Mouse (Mus musculus) gastrocnemius, postnatal 25 days (tissue): ENCODE results near the gene Fbxo44. TPM values are rescaled to one million over a fixed set of nuclear protein-coding genes. Genes with fewer than 3 reads are reported as not detected.
"Not testable (repeated sequence)": the region's sequence is repeated elsewhere in the genome, so short reads cannot be mapped to it uniquely, and the experiment has no call there.

Experiments used
- DNase-seq: peaks from one replicate; pipeline ENCODE4 v3.0.0; 2022
- microRNA-seq, 2 experiments: library from miRNA; unstranded; fragments of <30 nt; microRNA quantifications; one replicate each; pipeline ENCODE4 v1.2.0; 2021; ENCODE audit warnings: borderline replicate concordance in 2 of 2
- total RNA-seq, 2 experiments: library from RNA; stranded (reverse); gene quantifications; 1 replicate in 1 of 2; 2 replicates in 1 of 2; pipeline ENCODE4 v1.2.3; 2021

The Fbxo44 gene
- total RNA-seq, 2 experiments from 2014 or later, result 6.4 to 7.1 TPM

DNA sequence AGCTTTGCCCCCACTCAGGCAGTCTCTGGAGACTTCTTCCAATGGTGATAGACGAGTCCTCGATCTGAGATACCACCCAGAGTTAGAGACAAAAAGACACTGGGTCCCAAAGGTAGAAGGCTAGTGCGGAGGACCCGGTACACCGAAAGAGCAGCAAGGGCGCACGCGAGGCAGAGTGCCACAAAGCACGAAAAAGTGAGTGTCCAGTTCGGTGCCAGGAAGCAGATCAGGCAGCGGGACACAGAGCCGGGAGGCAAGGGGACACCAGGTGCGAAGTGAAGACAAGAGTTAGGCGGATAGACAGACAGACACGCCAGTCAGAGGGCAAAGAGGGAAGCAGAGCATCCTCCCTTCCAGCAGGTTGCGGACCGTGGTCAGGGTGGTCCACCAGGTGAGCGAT, 30.1 kb downstream of the Fbxo44 start, which contains the start of gene Mad2l2:
Gene Mad2l2, plus strand, starts transcription at position 252 of the 400 bp plus-strand sequence.
- no peak for DNase-seq

DNA sequence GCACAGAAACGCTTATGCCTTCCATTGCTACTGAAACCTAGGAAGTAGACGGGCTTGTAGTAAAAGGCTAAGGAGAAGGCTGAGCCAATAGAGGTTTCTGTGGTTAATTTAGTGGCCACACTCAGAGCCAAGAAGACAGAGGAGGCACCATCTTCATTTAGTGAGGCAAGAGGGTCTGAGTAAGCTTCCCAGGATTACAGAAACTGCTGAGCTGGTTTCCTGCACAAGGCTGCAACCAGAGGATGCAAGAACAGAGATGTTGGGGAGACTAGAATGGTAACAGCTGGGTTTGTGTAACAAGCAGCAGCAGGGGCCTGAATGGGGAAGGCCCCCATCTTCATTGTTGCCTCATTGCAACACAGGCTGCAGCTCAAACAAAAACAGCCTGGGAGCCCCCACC, 31.6 kb downstream of the Fbxo44 start:
- DNase-seq, result no peak

DNA sequence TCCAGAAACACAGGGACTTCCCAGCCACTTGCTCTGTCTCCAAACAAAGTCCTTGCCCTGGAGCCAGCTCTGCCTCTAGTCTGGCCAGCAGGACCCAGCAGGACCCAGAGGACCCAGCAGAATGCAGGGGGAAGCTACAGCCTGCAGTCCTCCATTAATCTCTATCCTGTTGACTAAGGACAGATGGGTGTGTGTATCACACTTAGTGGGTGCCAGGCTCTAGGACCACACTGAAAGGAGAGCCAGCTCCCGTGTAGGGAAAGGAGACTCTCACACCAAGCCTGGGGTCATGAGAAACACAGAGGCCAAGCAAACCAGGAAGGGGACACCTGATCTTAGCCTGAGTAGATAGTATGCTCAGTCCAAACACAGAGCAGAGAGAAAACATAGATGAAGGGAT, 32.0 kb downstream of the Fbxo44 start:
- DNase-seq, result no peak

- DNase-seq, result no peak
Observed at GRCm38 (mm10) chr4:148122694-148123066, 37.6 kb downstream of the Fbxo44 start.

GRCm38 (mm10) chr4:148121982-148122693, 38.1 kb downstream of the Fbxo44 start:
- DNase-seq, result no peak

GRCm38 (mm10) chr4:148121362-148121761, 38.9 kb downstream of the Fbxo44 start:
- DNase-seq, result no peak

- DNase-seq, result no peak
Observed at GRCm38 (mm10) chr4:148120555-148120954, 39.7 kb downstream of the Fbxo44 start.

DNA sequence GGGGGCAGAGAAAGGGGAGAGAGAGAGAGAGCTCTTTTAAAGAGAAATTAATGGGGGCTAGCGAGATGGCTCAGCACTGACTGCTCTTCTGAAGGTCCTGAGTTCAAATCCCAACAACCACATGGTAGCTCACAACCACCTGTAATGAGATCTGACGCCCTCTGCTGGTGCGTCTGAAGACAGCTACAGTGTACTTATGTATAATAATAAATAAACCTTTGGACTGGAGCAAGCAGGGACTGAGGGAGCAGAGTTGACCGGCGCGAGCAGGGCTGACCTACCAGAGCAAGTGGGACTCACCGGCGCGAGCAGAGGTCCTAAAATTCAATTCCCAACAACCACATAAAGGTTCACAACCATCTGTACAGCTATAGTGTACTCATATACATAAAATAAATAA, 40.7 kb downstream of the Fbxo44 start:
- DNase-seq, result not testable (repeated sequence)

DNA sequence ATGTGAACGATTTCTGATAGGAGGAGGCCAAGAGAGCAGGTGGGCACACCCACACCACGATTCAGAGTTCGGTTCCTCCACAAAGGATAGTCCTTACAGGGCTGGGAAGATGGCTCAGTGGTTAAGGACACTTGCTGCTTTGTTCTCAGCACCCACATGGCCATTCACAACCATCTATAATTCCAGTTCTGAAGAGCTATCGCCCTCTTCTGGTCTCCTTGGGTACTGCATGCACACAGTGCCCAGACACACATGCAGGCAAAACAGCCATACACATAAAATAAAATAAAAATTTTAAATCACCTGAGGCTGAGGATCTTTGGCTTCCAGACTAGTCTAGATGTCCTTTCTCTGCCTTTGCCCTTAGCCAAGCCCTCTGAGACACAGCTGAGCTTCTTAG, 42.9 kb downstream of the Fbxo44 start:
- no peak for DNase-seq

DNA sequence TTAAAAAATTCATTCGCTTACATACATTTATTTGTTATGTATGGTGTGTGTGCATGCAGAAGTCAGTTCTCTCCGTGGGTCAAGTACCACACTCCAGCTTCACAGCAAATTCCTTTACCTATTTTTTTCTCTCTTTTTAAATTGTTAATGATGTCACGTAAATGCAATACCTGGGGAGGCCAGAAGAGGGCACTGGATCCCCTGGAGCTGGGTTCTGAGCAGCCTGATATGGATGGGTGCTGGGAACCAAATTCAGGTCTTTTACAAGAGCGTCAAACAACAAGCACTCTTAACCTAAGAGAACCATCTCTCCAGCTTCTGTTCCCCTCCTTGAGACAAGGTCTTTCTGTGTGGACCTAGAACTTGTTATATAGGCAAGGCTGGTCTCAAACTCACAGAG, 43.6 kb downstream of the Fbxo44 start:
- DNase-seq, result no peak

GRCm38 (mm10) chr4:148115467-148115866, 44.8 kb downstream of the Fbxo44 start:
- no peak for DNase-seq

DNA sequence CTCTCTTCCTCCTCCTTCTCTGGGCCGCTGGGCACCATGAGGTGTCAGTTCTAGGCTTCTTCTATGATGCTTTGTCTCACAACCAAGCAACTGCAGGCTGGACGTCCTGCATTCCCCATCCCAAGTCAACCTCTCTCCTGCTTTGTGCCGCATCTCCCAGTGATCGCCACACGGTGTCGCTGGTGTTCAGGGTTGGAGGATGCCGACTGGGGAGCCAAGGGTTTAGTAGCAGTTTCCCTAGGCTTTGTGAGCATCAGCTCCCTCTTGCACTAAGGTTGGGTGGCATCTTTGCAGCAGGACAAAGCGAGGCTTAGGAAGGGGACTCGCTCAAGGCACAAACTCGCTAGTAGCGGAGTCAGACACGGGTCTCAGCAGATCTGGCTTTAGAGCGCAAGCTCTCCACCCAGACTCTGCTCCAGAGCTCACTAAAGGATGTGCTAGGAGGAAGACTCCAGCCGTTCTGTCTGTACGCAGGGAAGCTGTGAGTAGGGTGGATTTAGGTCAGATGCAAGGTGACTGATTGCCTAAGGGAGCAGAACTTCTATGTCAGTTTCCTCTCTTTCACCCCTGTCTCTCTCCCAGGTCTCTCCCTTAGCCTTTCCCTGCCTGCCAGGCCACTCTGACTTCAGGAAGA, 45.4 kb downstream of the Fbxo44 start:
- peak; percentile 60 for DNase-seq

DNA sequence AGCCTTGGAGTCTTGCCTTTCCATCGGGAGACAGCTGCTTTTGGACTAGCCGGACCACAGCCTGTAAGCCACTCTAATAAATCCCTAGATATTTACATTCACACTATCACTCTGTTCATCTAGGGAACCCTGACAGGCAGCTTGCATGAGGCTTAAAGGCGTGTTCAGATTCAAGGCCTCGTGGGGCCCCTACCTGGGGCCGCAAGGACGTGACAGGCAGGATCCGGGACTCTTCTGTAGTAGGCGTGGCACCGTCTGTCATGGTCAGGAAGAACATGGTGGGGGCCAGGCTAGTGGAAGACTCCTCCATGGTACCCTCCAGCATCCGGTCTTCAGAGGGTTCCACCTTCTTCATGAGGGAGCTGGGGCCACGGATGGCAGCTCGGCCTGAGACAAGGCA, 47.8 kb downstream of the Fbxo44 start:
- DNase-seq, result no peak

DNA sequence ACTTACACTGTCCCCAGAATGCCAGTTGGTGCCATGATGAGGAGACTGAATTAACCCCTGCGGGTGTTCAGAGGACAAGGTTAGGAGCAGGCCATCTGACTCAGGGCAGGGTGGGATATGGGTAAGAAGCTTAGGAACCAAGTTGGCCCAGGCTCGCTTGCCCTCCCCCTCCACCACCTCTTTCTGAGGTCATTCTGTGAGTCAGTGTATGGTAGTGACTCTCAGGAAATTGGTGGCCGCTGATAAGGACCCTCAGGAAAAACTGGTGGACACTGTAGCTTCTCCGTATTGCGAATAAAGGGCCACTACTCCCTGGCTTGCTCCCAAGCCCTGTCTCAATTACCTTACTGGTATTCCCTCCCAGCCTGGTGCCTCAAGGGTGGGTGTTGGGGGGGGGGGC, 51.1 kb downstream of the Fbxo44 start:
- no peak for DNase-seq

GRCm38 (mm10) chr4:148108565-148109100, 51.6 kb downstream of the Fbxo44 start:
- DNase-seq, result no peak

GRCm38 (mm10) chr4:148107621-148108291, 52.5 kb downstream of the Fbxo44 start:
- DNase-seq, result no peak

- no peak for DNase-seq
Observed at GRCm38 (mm10) chr4:148104146-148104545, 56.1 kb downstream of the Fbxo44 start.

Small RNA genes lying within 50 kb of the gene (microRNA-seq; reads per million reads assigned to microRNA genes)
- 0 reads per million in 2 experiments for gene Mir7022

Other genes with a start within 250 kb of the Fbxo44 start
- 10 to 100 TPM; 25.2 to 28.9 TPM for gene Plod1, start 223.7 kb downstream of the Fbxo44 start, total RNA-seq
- 10 to 100 TPM; 19.1 to 20.0 TPM for gene 2510039O18Rik, start 219.6 kb downstream of the Fbxo44 start, total RNA-seq
- not detected for gene Nppb, start 174.7 kb downstream of the Fbxo44 start, total RNA-seq
- gene Nppa, start 159.8 kb downstream of the Fbxo44 start, total RNA-seq, result not detected
- 1 to 10 TPM; 3.5 to 4.7 TPM for gene Clcn6, start 121.7 kb downstream of the Fbxo44 start, total RNA-seq
- 1 to 10 TPM; 6.8 to 9.4 TPM for gene Mthfr, start 121.4 kb downstream of the Fbxo44 start, total RNA-seq
- 10 to 100 TPM; 10.9 to 16.2 TPM for gene Agtrap, start 72.5 kb downstream of the Fbxo44 start, total RNA-seq
- 10 to 100 TPM; 10.2 to 11.0 TPM for gene Mad2l2, start 30.1 kb downstream of the Fbxo44 start, total RNA-seq
- not detected for gene Draxin, start 29.8 kb downstream of the Fbxo44 start, total RNA-seq
- 10 to 100 TPM; 28.8 to 29.8 TPM for gene Fbxo6, start 8.3 kb downstream of the Fbxo44 start, total RNA-seq
- gene Fbxo2, start 139 bp upstream of the Fbxo44 start, total RNA-seq, result under 1 TPM in 1 of 2 experiments, not detected in 1; 0.28 TPM
- gene Disp3, start 127.5 kb upstream of the Fbxo44 start, total RNA-seq, result under 1 TPM in 1 of 2 experiments, not detected in 1; 0.32 TPM